Comparison of ENCODE assay signal across 17 mouse cellular contexts in genomic region chr4:64200808-64201190, GRCm38 (mm10).
DNase-seq lines count a peak whose midpoint lies in the region; ATAC-seq lines count a peak whose summit lies in the region.
"Had no signal": no experiment of that assay in that cellular context is flagged by ENCODE, and none has a peak within 500 bp of the region (broad histone marks: within the 10 kb centered on the region; RNA-seq: fewer than 3 reads in every experiment).

No protein-coding gene starts in this region.

- H3K27ac ChIP-seq in forebrain, embryonic 15.5 days (replicated peaks), result no peak overlapping the region; the same call in 1 of the 2 replicates
- H3K27ac ChIP-seq in forebrain, embryonic 11.5 days (ENCODE audit: low read depth, low read length), result no peak overlapping the region
- H3K27ac ChIP-seq in forebrain, embryonic 16.5 days (ENCODE audit: low read length), result no peak overlapping the region
- H3K27ac ChIP-seq: embryonic facial prominence, embryonic 12.5 days; heart, adult 2 months; heart, embryonic 10.5 days; heart, embryonic 13.5 days; hindbrain, embryonic 12.5 days; intestine, embryonic 15.5 days had no signal

- H3K9ac ChIP-seq in forebrain, embryonic 15.5 days (replicated peaks), result no peak overlapping the region
- H3K9ac ChIP-seq in forebrain, embryonic 11.5 days (ENCODE audit: low read length), result no peak overlapping the region
- H3K9ac ChIP-seq in forebrain, embryonic 16.5 days (replicated peaks; ENCODE audit: low read depth, low read length), result no peak overlapping the region
- H3K9ac ChIP-seq: embryonic facial prominence, embryonic 12.5 days; embryonic facial prominence, embryonic 15.5 days; heart, embryonic 13.5 days; hindbrain, embryonic 12.5 days; intestine, embryonic 15.5 days had no signal

- no peaks in the 10 kb centered on the region for H3K27me3 ChIP-seq in forebrain, embryonic 15.5 days
- H3K27me3 ChIP-seq in forebrain, embryonic 11.5 days (ENCODE audit: control insufficient read depth, insufficient read depth, low read length), result no peaks in the 10 kb centered on the region
- H3K27me3 ChIP-seq in forebrain, embryonic 16.5 days (replicated peaks; ENCODE audit: control insufficient read depth, insufficient read depth, low read length), result no peaks in the 10 kb centered on the region
- H3K27me3 ChIP-seq: embryonic facial prominence, embryonic 12.5 days; embryonic facial prominence, embryonic 15.5 days; heart, embryonic 13.5 days; hindbrain, embryonic 12.5 days; intestine, embryonic 15.5 days had no signal

- H3K4me1 ChIP-seq in forebrain, embryonic 15.5 days, result peaks cover 11% of the 10 kb centered on the region
- no peaks in the 10 kb centered on the region for H3K4me1 ChIP-seq in forebrain, embryonic 11.5 days (replicated peaks; ENCODE audit: control insufficient read depth, insufficient read depth, low read length)
- H3K4me1 ChIP-seq in forebrain, embryonic 16.5 days (replicated peaks; ENCODE audit: control insufficient read depth, insufficient read depth, low read length), result peaks cover 5% of the 10 kb centered on the region
- H3K4me1 ChIP-seq: embryonic facial prominence, embryonic 12.5 days; heart, embryonic 10.5 days; hindbrain, embryonic 12.5 days had no signal

- H3K4me3 ChIP-seq in forebrain, embryonic 15.5 days, result no peak overlapping the region
- H3K4me3 ChIP-seq in forebrain, embryonic 11.5 days (ENCODE audit: low read depth, low read length), result no peak overlapping the region
- H3K4me3 ChIP-seq in forebrain, embryonic 16.5 days (replicated peaks; ENCODE audit: low read length), result no peak overlapping the region
- H3K4me3 ChIP-seq: embryonic facial prominence, embryonic 12.5 days; embryonic facial prominence, embryonic 15.5 days; heart, adult 2 months; heart, embryonic 10.5 days; heart, embryonic 13.5 days; hindbrain, embryonic 12.5 days; intestine, embryonic 15.5 days had no signal

- H3K36me3 ChIP-seq in forebrain, embryonic 15.5 days, result no peaks in the 10 kb centered on the region
- no peaks in the 10 kb centered on the region for H3K36me3 ChIP-seq in forebrain, embryonic 11.5 days (ENCODE audit: control insufficient read depth, insufficient read depth, low read length)
- no peaks in the 10 kb centered on the region for H3K36me3 ChIP-seq in forebrain, embryonic 16.5 days (ENCODE audit: control insufficient read depth, insufficient read depth)
- H3K36me3 ChIP-seq: embryonic facial prominence, embryonic 12.5 days; embryonic facial prominence, embryonic 15.5 days; heart, embryonic 10.5 days; heart, embryonic 13.5 days; hindbrain, embryonic 12.5 days; intestine, embryonic 15.5 days had no signal

- no peak for DNase-seq in cerebellum, postnatal 4 days (ENCODE audit: low spot score in 2 of 2)
- DNase-seq in forebrain, embryonic 11.5 days (ENCODE audit: low spot score), result no peak
- DNase-seq: gastrocnemius, postnatal 36 days; kidney, adult 11 months; kidney, adult 8-10 months had no signal

- peak; percentile 11; the same call in 1 of the 2 replicates for ATAC-seq in cerebellum, adult (ENCODE audit: insufficient number of reproducible peaks, low FRiP score, low TSS enrichment)
- ATAC-seq in forebrain, embryonic 15.5 days (replicated peaks), result peak; percentile 70
- no peak for ATAC-seq in forebrain, embryonic 11.5 days (replicated peaks; ENCODE audit: low FRiP score)
- ATAC-seq in forebrain, embryonic 16.5 days, result peak; percentile 76
- no peak for ATAC-seq in megakaryocyte-erythroid progenitor cell, adult 5-6 weeks (replicated peaks; ENCODE audit: low FRiP score, low TSS enrichment, poor library complexity, severe bottlenecking)
- ATAC-seq: activated CD4-positive, CD25-positive, alpha-beta regulatory T cell, adult 4 months; intestine, embryonic 15.5 days had no signal

- no peak overlapping the region for H3K4me2 ChIP-seq in forebrain, embryonic 15.5 days (replicated peaks)
- no peak overlapping the region for H3K4me2 ChIP-seq in forebrain, embryonic 11.5 days (ENCODE audit: low read depth, low read length, severe bottlenecking)
- H3K4me2 ChIP-seq in forebrain, embryonic 16.5 days (ENCODE audit: low read length), result no peak overlapping the region
- H3K4me2 ChIP-seq: embryonic facial prominence, embryonic 12.5 days; embryonic facial prominence, embryonic 15.5 days; heart, embryonic 13.5 days; hindbrain, embryonic 12.5 days; intestine, embryonic 15.5 days had no signal

- H3K9me3 ChIP-seq in forebrain, embryonic 15.5 days, result no peaks in the 10 kb centered on the region
- H3K9me3 ChIP-seq in forebrain, embryonic 11.5 days (ENCODE audit: control insufficient read depth, low read length), result no peaks in the 10 kb centered on the region
- H3K9me3 ChIP-seq in forebrain, embryonic 16.5 days (ENCODE audit: control insufficient read depth, low read length), result no peaks in the 10 kb centered on the region; the same call in 1 of the 2 replicates
- H3K9me3 ChIP-seq: embryonic facial prominence, embryonic 12.5 days; embryonic facial prominence, embryonic 15.5 days; heart, embryonic 10.5 days; heart, embryonic 13.5 days; hindbrain, embryonic 12.5 days; intestine, embryonic 15.5 days had no signal

- WGBS in forebrain, embryonic 15.5 days, result 71% methylated on average over 3 of the region's 3 CpGs
- WGBS in forebrain, embryonic 11.5 days, result 83% methylated on average over 3 of the region's 3 CpGs
- 70% methylated on average over 3 of the region's 3 CpGs for WGBS in forebrain, embryonic 16.5 days

Comparison
In these comparisons a context has a peak if more than half of its experiments do, and no peak if none do; other contexts are left out.
1. ATAC-seq: peak in cerebellum, adult (single experiment), forebrain, embryonic 15.5 days (single experiment) and forebrain, embryonic 16.5 days (single experiment); none in forebrain, embryonic 11.5 days (single experiment) and megakaryocyte-erythroid progenitor cell, adult 5-6 weeks (single experiment).